Mouse (Mus musculus) urinary bladder, postnatal 36 days (tissue): ENCODE measurements around the gene Npr3.
"Not testable (repeated sequence)": the region's sequence is repeated elsewhere in the genome, so short reads cannot be mapped to it uniquely, and the experiment has no call there.

Source experiments
- DNase-seq, 2 experiments: peaks; one replicate each; pipeline ENCODE4 v3.0.0; 2022; ENCODE audit warnings: low spot score in 2 of 2, mixed read lengths in 1 of 2

Npr3 gene

DNA sequence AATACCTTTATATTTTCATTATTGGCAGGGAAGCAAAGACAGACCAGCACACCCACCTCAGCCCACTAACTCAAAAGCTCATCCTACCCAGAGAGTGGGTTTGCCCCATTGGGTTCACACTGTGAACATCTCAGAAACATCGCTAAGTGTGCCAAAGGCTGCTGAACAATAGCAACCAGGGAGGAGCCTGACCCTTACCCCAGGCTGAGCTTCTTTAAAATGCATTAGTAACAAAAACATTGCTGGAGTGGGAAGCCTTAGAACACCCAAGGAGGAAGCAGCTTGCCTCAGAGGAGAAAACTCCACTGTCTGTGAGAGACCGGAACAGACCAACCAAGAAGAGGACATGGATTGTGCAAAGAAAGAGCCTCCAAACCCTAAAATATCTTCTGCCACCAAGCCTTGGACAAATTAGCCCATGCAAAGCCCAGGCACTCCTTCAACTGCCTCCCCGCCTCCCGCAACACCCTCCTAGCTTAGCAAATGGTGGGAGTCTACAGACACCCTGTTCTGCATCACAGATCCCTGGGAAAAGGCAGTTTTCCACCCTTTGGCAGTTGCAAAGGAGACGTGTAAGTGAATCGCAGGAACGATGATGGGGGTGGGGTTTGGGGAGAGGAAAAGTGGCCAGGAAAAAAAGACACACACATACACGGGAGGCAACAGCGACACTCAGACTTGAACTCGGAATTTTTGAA is 24.4 kb downstream of the Npr3 start:
- DNase-seq: peak in 1 of 2 experiments; percentile 2

DNA sequence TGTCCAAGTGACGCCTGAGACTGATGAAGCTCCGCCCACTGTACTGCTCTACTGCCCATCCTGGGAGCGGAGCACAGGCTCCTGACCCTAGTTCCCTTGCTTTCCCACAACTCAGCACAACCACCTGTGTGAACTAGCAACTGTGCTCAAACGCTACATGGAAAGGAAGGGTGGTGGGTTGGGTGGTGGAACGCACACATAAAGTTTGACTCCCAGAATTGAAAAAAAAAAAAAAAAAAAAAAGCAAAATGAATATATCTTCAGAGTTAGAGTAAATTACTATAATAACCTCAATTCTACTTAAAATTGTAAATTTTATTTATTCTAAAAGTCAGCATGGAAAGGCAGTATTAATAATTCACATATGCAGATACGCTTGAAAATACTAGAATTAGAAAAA is 25.3 kb downstream of the Npr3 start:
- DNase-seq: no peak

DNA sequence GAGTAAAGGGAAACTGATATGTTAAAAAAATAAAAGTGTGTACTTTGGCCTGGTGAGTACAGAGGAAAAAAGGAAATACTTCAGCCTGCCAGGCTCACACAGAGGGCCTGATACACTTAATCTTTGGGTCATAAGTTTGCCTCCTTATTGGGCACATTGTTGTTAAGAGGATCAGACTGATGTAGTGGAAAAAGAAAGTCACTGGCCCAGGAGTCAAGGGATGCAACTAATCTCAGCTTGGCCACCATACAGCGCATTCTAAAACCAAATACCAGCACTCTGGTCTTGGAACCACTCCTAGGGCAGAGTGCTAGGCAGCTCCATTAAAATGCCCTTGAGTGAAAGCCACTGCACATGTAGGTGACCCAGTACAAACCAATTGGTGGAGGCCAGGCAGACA is 28.8 kb downstream of the Npr3 start:
- peak in 1 of 2 experiments; percentile 1 for DNase-seq

DNA sequence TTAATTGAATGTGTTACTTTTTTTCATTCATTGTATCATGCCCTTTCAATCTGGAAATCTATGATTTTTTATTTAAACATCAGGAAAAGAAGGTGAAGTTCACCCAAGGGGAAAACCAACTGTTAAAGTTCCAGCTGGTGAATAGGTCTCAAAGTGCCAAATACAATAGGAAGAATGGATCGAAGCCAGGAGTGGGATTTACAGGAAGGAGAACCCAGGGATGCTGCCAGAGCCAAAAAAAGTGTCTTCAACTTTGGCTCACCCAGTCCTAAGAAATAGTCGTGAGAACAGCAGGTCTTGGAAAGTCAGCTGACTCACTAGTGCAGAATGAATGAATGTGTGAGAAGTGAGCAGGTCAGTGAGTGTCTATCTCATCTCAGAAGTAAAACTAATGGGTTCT is 29.8 kb downstream of the Npr3 start:
- no peak for DNase-seq

DNA sequence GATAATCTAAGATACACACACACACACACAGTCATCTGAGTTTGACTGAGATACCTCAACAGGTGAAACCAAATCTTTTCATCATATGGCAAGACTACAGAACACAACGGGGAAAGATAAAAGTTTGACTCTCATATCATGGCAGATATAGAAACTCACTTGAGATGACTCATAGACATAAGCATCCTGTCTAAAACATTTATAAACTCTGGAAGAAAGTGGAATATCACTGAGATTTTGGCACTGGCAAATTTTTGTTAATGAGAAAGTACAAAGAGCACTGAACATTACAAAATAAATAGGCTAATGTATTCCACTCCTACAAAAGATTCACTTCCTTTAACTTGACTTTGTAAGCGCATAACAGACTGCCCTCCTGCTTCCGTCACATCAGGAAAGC is 40.2 kb downstream of the Npr3 start:
- DNase-seq: no peak

DNA sequence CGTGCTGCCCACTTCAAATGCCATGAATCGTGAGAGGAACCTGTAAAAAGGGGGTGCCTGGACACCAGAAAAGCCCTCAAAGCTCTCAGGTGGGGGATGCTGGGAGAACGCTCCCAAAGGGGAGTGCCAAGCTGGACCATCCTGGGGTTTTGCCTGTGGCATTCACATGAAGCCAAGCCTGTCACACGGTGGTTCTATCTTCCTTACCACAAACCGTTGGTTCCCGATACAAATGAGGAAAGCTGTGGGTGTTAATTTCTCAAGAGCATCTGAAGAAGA is 43.6 kb downstream of the Npr3 start:
- no peak for DNase-seq

DNA sequence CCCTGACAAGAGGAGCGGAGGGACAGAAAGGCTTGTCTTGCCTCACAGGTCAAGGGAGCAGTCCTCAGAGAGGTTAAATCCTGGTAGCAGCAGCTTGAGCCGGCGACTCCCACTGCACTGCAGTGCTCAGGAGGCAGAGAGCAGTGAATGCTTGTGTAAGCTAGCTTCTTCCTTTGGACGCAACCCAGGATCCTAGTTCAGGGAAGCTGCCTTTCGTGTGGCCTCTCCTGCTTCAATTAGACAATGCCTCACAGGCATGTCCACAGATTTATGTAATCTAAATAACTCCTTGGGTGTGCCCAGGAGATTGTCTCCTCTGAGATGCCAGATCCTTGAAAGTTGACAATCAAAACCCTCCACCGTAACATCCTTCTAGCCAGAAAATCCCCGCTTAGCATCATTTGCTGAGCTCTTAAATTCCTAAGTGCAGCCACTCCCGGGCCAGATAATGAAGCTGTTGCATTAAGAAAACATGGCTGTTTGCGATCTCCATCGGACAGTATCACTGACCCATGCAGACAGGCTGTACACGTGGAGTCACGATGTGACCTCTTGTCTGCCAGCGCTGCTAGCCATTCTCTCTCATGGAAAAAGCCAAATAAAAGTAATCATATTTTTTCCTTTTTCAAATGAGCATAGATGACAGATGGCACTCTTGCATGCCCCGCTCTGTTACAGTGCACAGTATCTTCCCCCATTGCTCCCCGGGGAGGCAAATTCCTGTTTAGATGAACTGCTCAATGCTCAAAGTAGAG is 44.1 kb downstream of the Npr3 start:
- DNase-seq: no peak

DNA sequence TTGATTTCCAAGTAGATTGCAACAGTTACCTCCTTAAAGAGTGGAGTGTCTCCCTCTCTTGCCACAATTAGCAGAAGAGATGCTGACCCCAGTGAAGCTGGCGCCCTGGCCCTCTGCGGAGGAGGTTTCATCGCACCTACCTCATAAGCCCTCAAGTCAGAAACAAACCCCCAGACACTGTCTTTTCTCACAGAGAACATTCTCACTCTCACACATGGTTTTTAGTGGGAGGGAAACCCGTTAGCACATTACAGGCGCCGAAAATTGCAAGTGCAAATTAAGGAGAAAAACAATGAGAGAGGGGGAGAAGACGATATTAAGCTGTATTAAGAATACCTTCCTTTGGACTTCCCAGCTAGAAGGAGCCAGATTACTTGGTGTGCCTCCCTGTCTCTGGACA is 44.8 kb downstream of the Npr3 start:
- DNase-seq: no peak

DNA sequence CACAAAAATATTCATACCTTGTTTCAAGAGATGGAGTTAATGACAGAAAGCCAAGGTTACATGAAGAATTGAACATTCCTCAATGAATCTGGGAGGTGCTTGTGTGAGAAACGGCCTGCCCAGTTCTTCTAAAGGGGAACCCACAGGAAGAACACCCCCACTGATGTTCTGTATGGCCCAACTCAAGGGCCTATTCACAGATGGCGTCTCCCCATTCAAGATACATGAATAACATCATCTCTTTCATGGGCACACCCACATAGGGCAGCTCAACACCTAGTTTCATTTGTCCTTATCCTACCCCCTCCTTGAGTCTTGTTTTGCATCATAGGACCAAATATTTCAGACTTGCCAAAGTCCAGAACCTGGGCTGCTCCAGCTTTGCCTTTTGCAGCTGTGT is 46.8 kb downstream of the Npr3 start:
- DNase-seq: no peak

DNA sequence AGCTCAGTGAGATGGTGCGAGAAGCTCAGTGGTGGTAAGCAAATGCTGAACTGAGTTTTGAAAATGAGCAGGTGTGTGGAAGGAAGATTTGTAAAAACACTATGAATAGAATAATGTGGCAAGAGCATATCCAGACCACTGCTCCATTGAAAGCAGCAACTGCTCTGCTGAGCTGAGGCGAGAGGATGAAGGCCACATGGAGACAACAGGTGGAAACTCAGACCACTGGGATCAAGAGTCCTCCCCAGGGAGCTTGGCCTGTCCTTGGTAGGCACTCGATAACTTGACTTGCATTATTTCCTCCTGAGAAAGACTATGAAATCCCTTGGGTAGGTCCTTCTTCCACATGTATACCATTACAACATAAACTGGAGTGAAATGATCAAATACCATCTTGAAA is 47.3 kb downstream of the Npr3 start:
- DNase-seq: no peak

DNA sequence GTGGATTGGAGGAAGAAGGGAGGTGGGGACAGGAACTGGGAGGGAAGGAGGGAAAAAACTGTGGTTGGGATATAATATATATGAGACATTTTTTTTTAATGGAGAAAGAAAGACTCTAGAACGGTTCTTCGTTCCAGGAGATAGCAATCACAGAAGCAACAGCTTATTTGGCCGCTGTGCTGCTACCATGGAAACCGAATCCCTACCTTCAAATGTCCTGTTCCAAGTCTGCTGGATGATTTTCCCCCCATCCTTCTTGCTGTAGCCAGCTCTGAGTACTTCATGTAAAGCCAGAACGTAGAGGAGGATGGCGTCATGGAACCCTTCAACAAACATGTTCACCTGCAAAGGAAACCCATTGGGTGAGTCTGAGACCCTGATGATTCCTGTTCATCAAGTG is 48.7 kb downstream of the Npr3 start:
- DNase-seq: no peak

DNA sequence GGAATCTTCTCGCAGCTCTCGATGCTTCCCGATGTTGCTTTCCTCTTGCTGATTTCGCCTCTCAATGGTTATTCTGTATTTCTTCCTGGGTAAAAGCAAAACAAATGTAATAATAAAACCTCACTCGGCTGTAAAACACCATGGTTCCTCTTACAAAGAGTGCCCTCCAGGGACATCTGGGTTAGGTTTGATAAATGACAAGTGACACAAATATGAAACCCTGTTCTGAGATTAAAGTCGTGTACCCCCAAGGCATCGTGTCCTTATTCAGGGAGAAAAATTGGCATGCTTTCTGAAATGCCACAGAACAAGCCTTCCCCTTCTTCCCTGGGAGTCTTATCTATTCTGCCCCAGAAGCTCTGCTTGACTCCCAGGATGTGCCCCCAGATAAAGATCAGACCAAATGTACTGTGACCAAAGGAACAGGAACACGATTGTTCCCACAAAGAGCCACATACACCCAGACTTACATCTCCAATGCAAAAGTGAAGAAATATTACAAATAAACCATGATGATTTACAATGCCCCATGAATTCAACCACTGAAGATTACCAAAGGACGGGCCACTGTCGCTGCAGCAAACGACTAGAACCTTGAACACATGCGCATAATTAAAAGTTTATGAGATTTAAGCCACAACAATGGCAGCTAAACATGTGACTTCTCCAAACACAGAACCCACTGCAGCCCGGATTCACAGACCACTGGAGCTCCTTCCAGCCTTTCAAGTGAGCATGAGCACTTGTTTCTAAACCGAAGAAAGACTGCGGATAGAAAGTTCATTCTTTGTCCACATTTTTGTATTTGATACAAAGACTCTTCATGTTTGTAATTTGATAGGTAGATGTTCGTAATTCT is 61.7 kb downstream of the Npr3 start:
- DNase-seq: no peak

DNA sequence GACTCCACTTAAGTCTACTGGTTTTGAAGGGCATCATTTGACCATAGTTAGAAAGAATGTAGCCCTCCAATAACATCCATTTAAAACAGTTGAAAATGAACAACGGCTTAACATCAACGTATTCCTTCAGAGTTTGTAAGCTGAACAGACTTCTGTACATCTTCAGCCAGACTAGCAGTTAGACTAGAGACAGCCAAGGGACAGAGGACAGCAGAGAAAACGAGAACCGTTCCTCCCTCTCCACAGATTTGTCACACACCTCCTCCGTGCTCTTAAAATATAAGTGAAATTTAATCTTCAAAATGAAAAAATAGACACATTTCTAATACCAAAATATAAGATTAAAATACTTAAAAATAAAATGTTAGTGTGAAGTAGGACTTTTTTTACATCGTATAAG is 63.0 kb downstream of the Npr3 start:
- DNase-seq: no peak

DNA sequence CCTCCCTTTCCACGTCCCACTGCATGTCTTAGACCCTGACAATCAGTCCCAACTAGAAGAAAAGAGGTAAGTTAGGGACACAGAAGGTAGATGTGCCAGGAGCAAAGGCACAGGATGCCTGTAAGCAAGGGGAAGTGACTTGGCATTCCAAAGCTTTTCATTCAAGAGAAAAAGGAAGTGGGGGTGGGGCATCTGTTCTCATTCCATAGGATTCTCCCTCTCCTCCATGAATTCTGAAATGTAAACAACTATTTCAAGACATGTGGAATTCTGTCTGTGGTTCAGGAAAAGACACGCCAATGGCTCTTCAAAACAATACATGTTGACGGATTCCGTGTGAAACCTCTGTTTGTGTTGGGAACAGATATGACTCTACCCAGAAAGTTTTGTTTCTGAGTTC is 65.3 kb downstream of the Npr3 start:
- DNase-seq: no peak

DNA sequence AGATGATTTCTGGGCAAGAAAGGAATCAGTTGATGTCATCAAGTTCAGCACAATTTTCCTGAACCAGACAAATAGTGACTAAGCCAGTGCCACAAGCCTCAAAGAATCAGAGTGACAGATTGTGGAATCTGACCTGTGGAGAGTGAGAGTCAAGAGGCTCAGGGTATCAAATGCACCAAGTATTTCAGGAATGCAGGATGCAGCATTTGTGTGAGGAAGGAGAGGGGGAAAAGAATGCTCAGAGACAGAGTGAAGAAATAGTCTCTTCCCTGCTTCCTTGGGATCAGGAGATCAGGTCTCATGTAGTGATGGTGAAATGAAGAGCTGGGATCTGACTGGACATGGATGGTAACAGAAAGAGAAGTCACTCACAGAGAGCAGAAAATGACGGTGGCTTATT is 71.2 kb downstream of the Npr3 start:
- no peak for DNase-seq

DNA sequence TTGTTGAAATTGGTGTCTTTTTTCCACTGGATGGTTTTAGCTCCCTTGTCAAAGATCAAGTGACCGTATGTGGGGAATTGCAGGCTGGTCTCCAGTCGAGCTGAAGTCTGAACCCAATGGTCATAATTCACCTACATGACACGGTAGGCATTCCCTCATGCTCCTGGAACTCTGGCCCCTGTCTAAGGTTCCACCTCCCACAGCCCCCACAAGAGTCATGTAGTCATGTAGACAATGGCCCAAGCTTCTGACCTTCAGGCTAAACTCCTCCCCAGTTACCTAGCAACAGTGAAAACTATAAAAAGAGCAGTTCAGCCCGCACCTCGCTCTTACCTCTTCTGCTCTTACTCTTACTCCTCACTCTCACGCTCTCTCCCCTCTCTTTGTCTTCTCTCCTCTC is 84.7 kb downstream of the Npr3 start:
- DNase-seq: not testable (repeated sequence)

DNA sequence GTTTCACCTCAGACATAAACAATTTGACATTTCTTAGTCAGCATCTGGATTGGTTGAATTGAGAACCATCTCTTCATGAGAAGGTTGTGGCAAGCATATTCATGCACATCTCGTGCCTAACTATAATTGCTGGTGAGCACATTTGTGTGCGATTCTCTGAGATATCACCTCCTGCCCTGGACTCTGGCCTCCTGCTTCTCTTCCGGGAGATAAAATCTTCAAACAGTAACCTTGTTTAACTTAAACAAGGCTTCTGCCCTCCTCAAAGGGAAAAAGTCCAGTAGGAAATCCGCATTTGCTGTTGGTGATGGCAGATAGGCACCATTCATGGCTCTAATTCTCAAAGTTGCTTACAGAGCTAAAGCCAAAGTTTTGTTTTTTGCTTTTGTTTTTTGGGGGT is 91.5 kb downstream of the Npr3 start:
- no peak for DNase-seq

DNA sequence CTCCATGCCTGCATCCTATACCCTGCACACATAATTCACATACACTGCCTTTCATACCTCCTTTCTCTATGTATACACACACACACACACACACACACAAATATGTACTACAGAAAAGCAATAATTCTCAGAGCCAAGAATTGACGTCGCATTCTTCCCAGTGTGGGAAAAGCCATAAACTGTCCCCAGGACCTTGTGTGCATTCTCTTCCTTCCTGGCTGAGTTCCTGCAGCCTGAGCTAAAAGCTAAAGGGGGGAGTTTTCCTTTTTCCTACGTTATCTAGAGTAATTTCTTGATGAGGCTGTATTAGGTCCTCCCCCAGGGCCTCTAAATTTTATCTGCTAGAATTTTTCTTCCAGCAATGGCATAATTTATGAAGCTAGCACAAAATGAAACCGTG is 103.5 kb downstream of the Npr3 start:
- no peak for DNase-seq

DNA sequence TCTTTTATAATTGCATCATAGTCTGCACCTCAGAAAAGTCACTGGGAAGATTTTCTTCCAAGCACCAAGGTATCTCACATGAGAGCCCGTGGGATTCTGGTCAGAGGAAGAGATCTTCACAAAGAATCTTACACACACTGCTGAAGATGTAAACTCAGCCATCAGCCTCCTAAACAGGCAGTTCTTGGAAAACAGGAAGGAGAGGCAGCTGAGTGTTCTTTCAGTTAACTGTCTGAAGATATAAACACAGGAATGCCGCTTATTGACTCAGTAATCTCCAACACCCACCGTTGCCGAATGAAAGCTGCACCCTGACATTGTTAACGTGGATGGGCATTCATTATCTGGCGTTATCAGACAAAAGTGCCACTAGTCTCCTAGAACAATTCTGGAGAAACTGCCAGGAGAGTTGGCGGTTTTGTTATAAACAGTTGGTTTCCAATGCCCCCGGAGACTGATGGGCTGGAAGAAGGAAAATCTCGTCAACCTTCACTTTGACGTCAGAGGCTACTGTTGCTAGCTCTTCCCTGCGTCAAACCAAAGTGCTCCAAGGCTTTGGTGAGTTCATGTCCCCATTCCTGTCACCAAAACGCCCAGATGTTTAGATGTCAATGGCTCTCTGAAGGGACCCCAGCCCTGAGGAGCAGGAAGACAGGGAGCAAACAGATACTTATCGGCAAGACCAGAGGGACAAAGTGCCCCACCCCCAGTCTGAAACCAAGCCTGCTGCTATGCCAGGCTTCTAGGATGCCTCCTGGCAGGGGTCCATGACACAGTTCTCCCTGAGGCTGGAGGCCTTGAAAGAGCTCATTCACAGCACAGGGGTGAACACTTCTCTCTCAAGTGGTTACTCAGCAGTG is 105.0 kb downstream of the Npr3 start:
- DNase-seq: peak in 1 of 2 experiments; percentile 14

DNA sequence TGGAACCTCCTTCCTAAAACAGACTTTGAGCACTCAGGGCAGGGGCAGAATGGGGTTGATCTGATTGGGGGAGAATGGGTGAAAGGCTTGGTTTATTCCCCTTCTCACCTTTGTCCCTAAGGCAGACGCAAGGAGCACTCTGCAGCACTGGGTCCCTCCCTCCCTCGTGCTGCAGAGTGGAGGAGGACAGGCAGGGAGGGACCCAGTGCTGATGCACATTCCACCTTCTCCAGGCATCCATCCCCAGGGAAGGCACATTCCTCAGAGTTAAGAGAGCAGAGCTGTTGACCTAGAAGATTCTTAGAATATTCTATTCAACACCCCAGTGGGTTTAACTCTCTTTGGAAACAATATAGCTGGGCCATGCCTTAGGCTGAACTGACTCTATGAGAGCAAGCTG is 112.5 kb downstream of the Npr3 start:
- DNase-seq: no peak
